Mouse (Mus musculus) layer of hippocampus, adult 2 months (tissue): Measurements from ENCODE around the gene Lgals2. TPM values are rescaled to one million over a fixed set of nuclear protein-coding genes. Genes with fewer than 3 reads are reported as not detected.

Experiments
- DNase-seq, 2 experiments: peaks; one replicate each; pipeline ENCODE4 v3.0.0; 2022; ENCODE audit warnings: low spot score in 2 of 2
- H3K27ac ChIP-seq: fragments of 200-600 bp; 2 replicates; pipeline ENCODE4 v1.8.1; 2022
- H3K4me3 ChIP-seq: fragments of 200-600 bp; 2 replicates; pipeline ENCODE4 v1.8.1; 2022; ENCODE audit warnings: mild to moderate bottlenecking
- CTCF ChIP-seq: fragments of 200-600 bp; conservative IDR thresholded peaks from 2 replicates; pipeline ENCODE4 v1.8.1; 2022; ENCODE audit warnings: antibody characterized with exemption, mild to moderate bottlenecking, moderate library complexity
- microRNA-seq, 2 experiments: library from miRNA; unstranded; fragments of <30 nt; microRNA quantifications; one replicate each; pipeline ENCODE4 v1.2.0; 2021
- total RNA-seq, 2 experiments: library from RNA; stranded (reverse); gene quantifications; 2 replicates each; pipeline ENCODE4 v1.2.3; 2021

The Lgals2 gene
- total RNA-seq, 2 experiments from 2014 or later: not detected

GRCm38 (mm10) chr15:78810146-78810545 is 45.2 kb downstream of the Lgals2 start:
- Histone ChIP-seq H3K27ac (no peak overlapping the region), H3K4me3 (no peak overlapping the region)
- TF ChIP-seq CTCF: no peak
- DNase-seq: no peak

- Histone ChIP-seq H3K4me3 (no peak overlapping the region), H3K27ac (no peak overlapping the region)
- TF ChIP-seq CTCF: no peak
- no peak for DNase-seq
Observed at GRCm38 (mm10) chr15:78809739-78810138, 45.6 kb downstream of the Lgals2 start.

DNA sequence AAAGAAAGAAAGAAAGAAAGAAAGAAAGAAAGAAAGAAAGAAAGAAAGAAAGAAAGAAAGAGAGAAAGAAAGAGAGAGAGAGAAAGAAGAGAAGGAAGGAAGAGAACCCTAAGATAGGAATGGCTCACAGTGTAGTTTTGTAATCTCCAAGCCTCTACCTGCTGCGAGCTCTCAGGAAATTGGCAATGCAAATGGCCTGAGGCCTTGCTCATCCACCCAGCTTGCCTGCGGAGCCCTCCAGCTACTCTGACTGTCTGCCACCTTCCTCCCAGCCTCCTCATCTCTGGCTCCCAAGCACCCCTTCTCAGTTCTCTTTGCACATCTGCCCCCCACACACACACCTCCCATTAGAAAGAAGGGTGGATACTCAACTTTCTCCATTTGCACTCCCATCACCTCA is 46.3 kb downstream of the Lgals2 start:
- H3K27ac ChIP-seq: no peak overlapping the region
- H3K4me3 ChIP-seq: no peak overlapping the region
- TF ChIP-seq CTCF: no peak
- no peak for DNase-seq

- no peak for TF ChIP-seq CTCF
- Histone ChIP-seq H3K27ac (no peak overlapping the region), H3K4me3 (no peak overlapping the region)
- no peak for DNase-seq
Observed at GRCm38 (mm10) chr15:78807141-78807540, 48.2 kb downstream of the Lgals2 start.

DNA sequence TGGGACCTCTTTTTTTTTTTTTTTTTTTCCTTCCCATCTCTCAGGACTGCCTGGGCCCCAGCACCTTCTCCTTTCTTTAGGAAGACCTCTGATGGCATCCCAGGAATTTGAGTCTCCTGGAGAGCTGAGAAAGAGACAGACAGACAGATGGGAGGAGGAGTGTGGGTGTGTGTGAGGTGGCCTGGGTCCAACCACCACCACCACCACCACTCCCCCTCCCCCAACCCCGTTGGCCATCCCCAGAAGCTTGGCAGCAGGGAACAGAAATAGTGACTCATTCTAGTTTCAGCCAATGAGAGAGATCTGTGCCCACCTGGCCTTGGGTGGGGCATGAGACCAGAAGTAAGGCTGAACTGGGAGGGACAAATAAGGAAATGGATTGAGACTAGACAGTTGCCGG is 48.7 kb downstream of the Lgals2 start:
- DNase-seq: peak in 1 of 2 experiments; percentile 30
- no peak for TF ChIP-seq CTCF
- Histone ChIP-seq H3K27ac (no peak overlapping the region), H3K4me3 (no peak overlapping the region)

GRCm38 (mm10) chr15:78805351-78805750 is 50.0 kb downstream of the Lgals2 start:
- no peak for TF ChIP-seq CTCF
- Histone ChIP-seq H3K4me3 (no peak overlapping the region), H3K27ac (no peak overlapping the region)
- DNase-seq: no peak

DNA sequence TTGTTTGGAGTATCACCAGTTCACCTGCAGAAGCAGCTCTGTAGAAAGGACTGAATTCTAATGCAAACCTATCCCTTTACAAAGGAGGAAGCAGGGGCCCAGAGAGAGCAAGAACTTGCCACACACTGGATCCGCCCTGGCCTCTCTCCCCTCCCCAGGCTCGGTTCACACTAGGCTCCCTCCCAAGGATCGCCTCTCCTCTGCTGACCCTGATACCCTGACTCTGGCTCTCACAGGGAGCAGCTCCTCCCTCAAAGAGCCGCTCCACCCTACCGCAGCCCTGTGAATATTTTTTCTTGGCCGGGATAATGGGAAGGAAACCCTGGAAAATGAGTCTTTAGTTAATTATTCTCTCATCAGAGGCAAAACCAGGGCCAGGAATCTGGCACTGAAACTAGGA is 51.0 kb downstream of the Lgals2 start:
- DNase-seq: no peak
- Histone ChIP-seq H3K27ac (no peak overlapping the region), H3K4me3 (no peak overlapping the region)
- TF ChIP-seq CTCF: no peak

GRCm38 (mm10) chr15:78803499-78803900 is 51.8 kb downstream of the Lgals2 start:
- DNase-seq: no peak
- Histone ChIP-seq H3K4me3 (no peak overlapping the region), H3K27ac (no peak overlapping the region)
- TF ChIP-seq CTCF: no peak

- no peak for TF ChIP-seq CTCF
- H3K27ac ChIP-seq: peak within 1 kb of the TSS; percentile 54; the same call in 1 of the 2 replicates
- no peak for DNase-seq
- peak within 1 kb of the TSS; percentile 58 for H3K4me3 ChIP-seq
Observed at GRCm38 (mm10) chr15:78802776-78803391, 52.4 kb downstream of the Lgals2 start, which contains the start of gene Card10. Gene Card10, minus strand, starts transcription at chr15:78803042.

DNA sequence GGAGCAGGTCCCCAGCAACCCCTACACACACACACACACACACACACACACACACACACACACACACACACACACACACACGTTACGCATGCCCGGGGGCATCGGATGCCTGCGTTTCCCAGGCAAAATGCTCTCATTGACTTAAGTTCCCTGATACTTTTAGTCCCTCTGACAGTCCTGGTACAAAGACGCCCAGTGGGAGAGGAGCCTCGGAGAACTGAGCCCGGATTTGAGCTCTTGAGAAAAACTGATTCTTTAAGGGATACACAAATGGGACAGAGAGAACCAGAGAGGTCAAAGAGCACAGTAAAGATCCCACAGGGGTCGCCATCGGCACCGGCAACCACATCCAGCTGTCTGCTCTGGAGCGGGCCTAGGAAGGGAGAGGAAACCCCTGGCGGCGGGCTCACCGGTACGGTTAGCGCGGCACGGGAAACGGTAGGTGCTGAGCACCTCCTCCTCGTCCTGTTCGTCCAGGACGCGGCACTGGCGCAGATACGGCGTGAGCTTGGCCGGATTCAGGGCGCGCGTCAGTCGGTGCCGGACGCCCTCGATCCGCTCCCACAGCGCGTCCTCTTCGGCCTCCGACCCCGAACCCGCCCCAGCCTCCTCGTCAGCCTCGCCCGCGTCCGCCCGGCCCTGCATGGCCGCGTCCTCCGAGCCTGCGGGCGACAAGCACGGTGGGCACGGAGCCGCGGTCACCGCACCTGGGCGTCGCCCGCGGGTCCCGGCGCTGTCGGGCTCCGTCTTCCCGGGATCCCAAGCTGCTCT is 53.2 kb downstream of the Lgals2 start:
- DNase-seq: no peak
- H3K27ac ChIP-seq: peak overlapping the region; percentile 54; the same call in 1 of the 2 replicates
- peak; percentile 21; the same call in 1 of the 2 replicates for TF ChIP-seq CTCF
- H3K4me3 ChIP-seq: peak overlapping the region; percentile 58

DNA sequence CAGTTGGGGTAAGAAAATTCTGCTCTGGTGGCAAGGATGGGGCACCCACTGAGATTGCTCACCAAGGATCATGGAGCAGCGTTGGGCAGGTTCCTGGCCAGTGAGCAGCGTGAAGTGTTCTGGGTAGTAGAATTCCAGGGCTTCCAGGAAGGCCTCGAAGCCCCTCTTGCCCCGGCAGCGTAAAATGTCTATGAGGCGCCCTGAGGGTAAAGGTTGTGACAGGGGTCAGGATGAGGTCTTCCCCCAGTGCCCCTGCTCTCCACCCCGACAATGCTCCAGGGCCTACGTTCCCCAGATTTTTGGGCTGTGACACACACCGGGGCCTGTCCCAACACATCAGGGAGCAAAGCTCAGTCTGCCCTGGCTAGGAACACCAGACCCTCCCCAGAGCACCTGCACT is 53.8 kb downstream of the Lgals2 start:
- H3K4me3 ChIP-seq: no peak overlapping the region
- no peak for TF ChIP-seq CTCF
- DNase-seq: no peak
- H3K27ac ChIP-seq: no peak overlapping the region

Small RNA genes lying within 50 kb of the gene (microRNA-seq; reads per million reads assigned to microRNA genes)
- 0 to 1.5 reads per million in 2 experiments for gene Mir6955

Other genes starting within 250 kb of the Lgals2 start
- gene Elfn2, start 136.8 kb downstream of the Lgals2 start, total RNA-seq: 100 to 1,000 TPM; 202 to 204 TPM
- gene Mfng, start 82.1 kb downstream of the Lgals2 start, total RNA-seq: 1 to 10 TPM; 4.4 to 4.7 TPM
- gene Card10, start 52.5 kb downstream of the Lgals2 start, total RNA-seq: 1 to 10 TPM; 5.4 to 5.5 TPM
- gene Cdc42ep1, start 12.9 kb downstream of the Lgals2 start, total RNA-seq: 10 to 100 TPM; 12.2 to 13.7 TPM
- gene Gga1, start 21.7 kb upstream of the Lgals2 start, total RNA-seq: 10 to 100 TPM; 64.0 to 64.7 TPM
- under 1 TPM in 1 of 2 experiments, not detected in 1; 0.27 TPM for gene Gm49510, start 44.1 kb upstream of the Lgals2 start, total RNA-seq
- 10 to 100 TPM; 27.7 to 41.8 TPM for gene Sh3bp1, start 44.2 kb upstream of the Lgals2 start, total RNA-seq
- gene Pdxp, start 58.4 kb upstream of the Lgals2 start, total RNA-seq: 100 to 1,000 TPM; 162 to 172 TPM
- gene Lgals1, start 71.2 kb upstream of the Lgals2 start, total RNA-seq: 10 to 100 TPM; 18.9 to 20.2 TPM
- 10 to 100 TPM; 41.4 to 41.8 TPM for gene Nol12, start 79.4 kb upstream of the Lgals2 start, total RNA-seq
- gene Triobp, start 92.2 kb upstream of the Lgals2 start, total RNA-seq: 10 to 100 TPM; 10.0 to 13.4 TPM
- gene H1f0, start 172.9 kb upstream of the Lgals2 start, total RNA-seq: 10 to 100 TPM; 86.3 to 89.0 TPM
- under 1 TPM in 1 of 2 experiments, not detected in 1; 0.39 TPM for gene Galr3, start 186.4 kb upstream of the Lgals2 start, total RNA-seq
- gene Ankrd54, start 207.4 kb upstream of the Lgals2 start, total RNA-seq: 10 to 100 TPM; 17.4 to 19.5 TPM
- gene Eif3l, start 219.7 kb upstream of the Lgals2 start, total RNA-seq: 10 to 100 TPM; 68.9 to 69.5 TPM